Mouse (Mus musculus): Measurements from ENCODE around the gene Gnb5. TPM values are rescaled to one million over a fixed set of nuclear protein-coding genes. Genes with fewer than 3 reads are reported as not detected.

Gnb5 gene
- polyA plus RNA-seq (2012; rRNA removed), result 75.8 and 79.3 TPM in 2 replicates

DNA sequence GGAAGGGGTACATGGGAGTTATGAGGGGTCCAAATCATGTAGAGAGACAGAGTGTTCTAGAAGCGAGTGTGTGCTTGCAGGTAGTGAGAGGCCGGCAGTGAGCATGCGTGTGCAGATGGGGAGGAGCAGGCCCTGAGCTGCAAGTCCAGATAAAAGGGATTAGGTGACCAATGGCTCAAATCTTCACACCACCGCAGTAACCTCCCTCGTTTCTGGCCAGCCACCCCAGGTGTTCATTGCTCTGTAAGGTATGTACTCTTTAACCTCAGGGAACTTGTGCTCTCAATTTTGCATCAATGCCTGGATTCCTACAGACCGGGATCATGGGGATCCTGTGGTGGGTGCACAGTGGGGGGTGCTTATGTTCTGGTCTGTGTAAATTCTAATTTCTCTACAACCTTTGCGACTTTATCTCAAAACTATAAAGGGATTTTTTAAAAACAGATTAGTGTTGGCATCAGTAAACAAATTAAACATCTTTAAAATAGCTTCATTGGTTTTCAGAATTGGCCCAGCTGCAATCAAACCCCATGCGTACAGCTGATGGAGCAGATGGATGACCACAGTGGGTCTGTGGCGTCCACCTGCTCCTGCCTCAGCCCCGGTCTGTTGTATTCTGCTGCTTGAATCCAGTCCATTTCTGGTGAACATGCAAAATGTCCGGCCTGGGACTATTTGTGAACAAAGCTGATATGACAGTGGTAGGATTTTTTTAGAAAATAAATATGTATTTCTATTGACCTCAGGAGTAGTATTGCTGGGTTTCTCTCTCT lies at the start of gene Gnb5:
TSS of gene Gnb5 (plus strand) at position 163 of the 773 bp plus-strand sequence.

DNA sequence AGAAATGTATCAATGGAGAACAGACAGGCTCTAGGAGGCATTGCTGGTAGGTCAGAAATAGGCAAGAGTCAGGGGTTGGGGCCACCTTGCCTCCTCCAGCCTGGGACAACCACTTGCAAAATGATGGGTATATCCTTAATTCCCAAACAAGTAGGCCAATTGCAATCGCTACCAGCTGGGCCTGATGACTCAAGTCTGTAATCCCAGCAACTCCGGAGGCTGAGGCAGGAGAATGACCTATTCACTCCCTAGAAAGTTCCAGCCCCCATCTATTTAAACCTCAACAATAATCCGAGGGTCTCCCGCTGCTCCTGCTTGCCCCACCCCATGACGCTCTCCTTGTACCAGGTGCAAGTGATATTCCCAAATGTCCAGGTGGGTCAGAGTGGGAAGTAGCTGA lies 41.4 kb downstream of the Gnb5 start, which contains the start of gene Bcl2l10:
TSS of gene Bcl2l10 (plus strand) at position 301 of the 400 bp plus-strand sequence.

Other genes starting within 250 kb of the Gnb5 start
- 56.5 and 56.7 TPM in 2 replicates for gene Myo5a, start 235.3 kb upstream of the Gnb5 start, polyA plus RNA-seq (2012; rRNA removed)
- gene Myo5c, start 74.3 kb upstream of the Gnb5 start, polyA plus RNA-seq (2012; rRNA removed), result 0.34 and 0.57 TPM in 2 replicates
- gene Bcl2l10, start 41.5 kb downstream of the Gnb5 start, polyA plus RNA-seq (2012; rRNA removed), result 0.04 TPM in 1 of 2 replicates, not detected in the other
- 62.7 and 62.8 TPM in 2 replicates for gene Mapk6, start 103.7 kb downstream of the Gnb5 start, polyA plus RNA-seq (2012; rRNA removed)
- gene Leo1, start 135.2 kb downstream of the Gnb5 start, polyA plus RNA-seq (2012; rRNA removed), result 17.1 and 17.8 TPM in 2 replicates

Measured in central nervous system, embryonic 18 days (tissue).